Mouse (Mus musculus) megakaryocyte, adult 5-6 weeks (primary cell): ENCODE measurements around the gene Neurl1b. TPM values are rescaled to one million over a fixed set of nuclear protein-coding genes. Genes with fewer than 3 reads are reported as not detected.

Source experiments
- ATAC-seq: 2 replicates; pipeline ENCODE4 v1.8.0; 2016; ENCODE audit warnings: mild to moderate bottlenecking, inconsistent platforms; ENCODE audit not compliant: poor library complexity, severe bottlenecking
- total RNA-seq, 2 experiments: library from RNA; stranded (forward) in 1 of 2; stranded (reverse) in 1 of 2; fragments of 153-499, 151-499 nt in 1 of 2; fragments of 221-1000, 200-1000 nt in 1 of 2; gene quantifications; 2 replicates each; pipeline versions ENCODE4 v1.2.3 to v1.2.4; 2015 to 2017

The Neurl1b gene
- total RNA-seq, 2 experiments from 2014 or later, result 6.9 to 8.5 TPM

GRCm38 (mm10) chr17:26488711-26489403 is 74.2 kb downstream of the Neurl1b start:
- ATAC-seq, result no peak

- ATAC-seq, result no peak
These were observed 75.4 kb downstream of the Neurl1b start for GRCm38 (mm10) chr17:26490072-26490471.

DNA sequence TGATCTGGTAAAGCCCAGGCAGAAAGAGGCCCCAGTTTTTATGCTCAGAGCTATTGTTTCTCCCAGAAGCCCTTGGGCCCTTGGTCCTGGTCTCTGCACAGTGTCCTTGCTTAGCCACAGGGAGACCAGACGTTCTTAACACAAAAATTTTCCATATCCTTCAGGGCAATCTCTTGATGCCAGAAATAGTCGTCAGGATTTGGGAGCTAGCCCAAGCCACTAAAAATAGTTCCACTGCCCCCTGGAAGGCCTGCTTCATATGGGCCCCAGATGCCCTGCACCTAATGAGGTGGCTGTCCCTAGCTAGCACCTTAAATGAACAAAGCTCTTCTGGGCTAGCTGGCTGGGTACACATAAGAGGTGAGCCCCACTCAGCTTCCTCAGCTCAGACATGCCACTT is 76.3 kb downstream of the Neurl1b start:
- no peak for ATAC-seq

DNA sequence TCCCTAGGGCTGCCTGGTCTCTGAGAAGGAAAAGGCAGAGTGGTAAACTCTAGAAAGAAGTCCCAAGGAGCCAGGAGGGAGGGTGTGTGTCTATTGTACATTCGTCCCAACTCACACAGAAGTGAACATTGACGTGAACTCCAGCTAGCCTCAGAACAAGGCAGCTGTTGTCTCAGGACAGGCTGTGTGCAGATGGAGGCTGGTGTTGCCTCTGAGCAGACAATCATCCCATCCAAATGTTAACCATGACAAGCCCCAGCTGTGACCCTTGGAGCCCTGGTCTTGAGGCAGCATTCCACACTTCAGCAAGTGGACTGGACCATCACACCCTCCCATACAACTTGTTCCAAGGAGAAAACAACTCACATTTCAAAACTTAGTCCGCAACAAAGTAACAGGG is 77.6 kb downstream of the Neurl1b start:
- no peak for ATAC-seq

- ATAC-seq, result no peak
These were observed 80.2 kb downstream of the Neurl1b start for GRCm38 (mm10) chr17:26494642-26495468.

Other genes starting within 250 kb of the Neurl1b start
- 0.60 and 4.2 TPM in 2 replicates for gene Pdia2, start 215.7 kb upstream of the Neurl1b start, total RNA-seq (2015)
- gene Pdia2, start 215.7 kb upstream of the Neurl1b start, total RNA-seq (2017), result 0.28 and 0.55 TPM in 2 replicates
- not detected in 2 replicates for gene Rgs11, start 211.9 kb upstream of the Neurl1b start, total RNA-seq (2015)
- 0.55 TPM in 1 of 2 replicates, not detected in the other for gene Rgs11, start 211.9 kb upstream of the Neurl1b start, total RNA-seq (2017)
- not detected in 2 replicates for gene Arhgdig, start 207.0 kb upstream of the Neurl1b start, total RNA-seq (2015)
- gene Arhgdig, start 207.0 kb upstream of the Neurl1b start, total RNA-seq (2017), result not detected in 2 replicates
- gene Fam234a, start 170.6 kb upstream of the Neurl1b start, total RNA-seq (2015), result 24.5 and 28.1 TPM in 2 replicates
- 27.7 and 28.6 TPM in 2 replicates for gene Fam234a, start 170.6 kb upstream of the Neurl1b start, total RNA-seq (2017)
- gene Luc7l, start 161.9 kb upstream of the Neurl1b start, total RNA-seq (2015), result 29.9 and 36.5 TPM in 2 replicates
- gene Luc7l, start 161.9 kb upstream of the Neurl1b start, total RNA-seq (2017), result 50.6 and 52.7 TPM in 2 replicates
- 18.9 and 22.1 TPM in 2 replicates for gene Ergic1, start 146.7 kb downstream of the Neurl1b start, total RNA-seq (2015)
- gene Ergic1, start 146.7 kb downstream of the Neurl1b start, total RNA-seq (2017), result 9.6 and 16.3 TPM in 2 replicates
- 265 and 280 TPM in 2 replicates for gene Dusp1, start 147.3 kb downstream of the Neurl1b start, total RNA-seq (2015)
- gene Dusp1, start 147.3 kb downstream of the Neurl1b start, total RNA-seq (2017), result 58.9 and 72.1 TPM in 2 replicates
- 304 and 336 TPM in 2 replicates for gene Atp6v0e, start 248.4 kb downstream of the Neurl1b start, total RNA-seq (2015)
- gene Atp6v0e, start 248.4 kb downstream of the Neurl1b start, total RNA-seq (2017), result 529 and 571 TPM in 2 replicates